Mouse (Mus musculus) brain, embryonic 14.5 days (tissue): ENCODE data around the gene D330020A13Rik. TPM values are rescaled to one million over a fixed set of nuclear protein-coding genes. Genes with fewer than 3 reads are reported as not detected.

Experiments
- DNase-seq: peaks from one replicate; pipeline ENCODE4 v3.0.0-alpha.2; 2011; ENCODE audit warnings: low read depth
- CTCF ChIP-seq: fragments of 200-500 bp; IDR thresholded peaks from 2 replicates; pipeline ENCODE4 v1.5.1; 2012; ENCODE audit warnings: inconsistent platforms, mild to moderate bottlenecking, moderate library complexity, borderline replicate concordance; ENCODE audit not compliant: insufficient read depth, insufficient read length; ENCODE audit errors: extremely low read depth
- POLR2A ChIP-seq: fragments of 200-500 bp; IDR thresholded peaks from 2 replicates; pipeline ENCODE4 v1.6.1; 2012; ENCODE audit warnings: mild to moderate bottlenecking, inconsistent platforms, borderline replicate concordance; ENCODE audit not compliant: poor library complexity, insufficient read depth, insufficient read length, severe bottlenecking; ENCODE audit errors: extremely low read depth
- polyA plus RNA-seq: library from polyadenylated mRNA; depleted of rRNA; stranded (reverse); fragments of >200 nt; gene quantifications from 2 replicates; pipeline ENCODE4 v1.2.3, GENCODE M21; 2012; rRNA removed

D330020A13Rik gene
- polyA plus RNA-seq, 1 experiment = 0.07 TPM

- TF ChIP-seq CTCF (peak; percentile 39; the same call in 1 of the 2 replicates), POLR2A (no peak)
- peak; percentile 32 for DNase-seq
Observed at GRCm38 (mm10) chr6:120302755-120303316, 8.7 kb downstream of the D330020A13Rik start.

GRCm38 (mm10) chr6:120306859-120307594 lies 12.9 kb downstream of the D330020A13Rik start:
- DNase-seq = no peak
- TF ChIP-seq CTCF (no peak), POLR2A (no peak)

GRCm38 (mm10) chr6:120309338-120309737 lies 15.2 kb downstream of the D330020A13Rik start:
- DNase-seq = no peak

GRCm38 (mm10) chr6:120309787-120310186 lies 15.6 kb downstream of the D330020A13Rik start:
- no peak for DNase-seq
- no peak for TF ChIP-seq CTCF
- no peak for TF ChIP-seq POLR2A

More at GRCm38 (mm10) chr6:120309338-120309737, 15.2 kb downstream of the D330020A13Rik start:
- TF ChIP-seq POLR2A = no peak
- no peak for TF ChIP-seq CTCF

- TF ChIP-seq CTCF (no peak), POLR2A (no peak)
- DNase-seq = no peak
Observed at GRCm38 (mm10) chr6:120312443-120312842, 18.3 kb downstream of the D330020A13Rik start.

- no peak for DNase-seq
- TF ChIP-seq POLR2A (no peak), CTCF (no peak)
Observed at GRCm38 (mm10) chr6:120318303-120318940, 24.3 kb downstream of the D330020A13Rik start.

- DNase-seq = no peak
Observed at GRCm38 (mm10) chr6:120319129-120319528, 25.0 kb downstream of the D330020A13Rik start.

GRCm38 (mm10) chr6:120320369-120320768 lies 26.2 kb downstream of the D330020A13Rik start:
- no peak for TF ChIP-seq CTCF
- no peak for TF ChIP-seq POLR2A
- peak; percentile 9 for DNase-seq

More at GRCm38 (mm10) chr6:120319129-120319528, 25.0 kb downstream of the D330020A13Rik start:
- TF ChIP-seq POLR2A (no peak), CTCF (no peak)

- peak; percentile 95 for DNase-seq
- TF ChIP-seq CTCF (peak; percentile 86; the same call in 1 of the 2 replicates), POLR2A (no peak)
Observed at GRCm38 (mm10) chr6:120324295-120324927, 30.2 kb downstream of the D330020A13Rik start.

- DNase-seq = no peak
- no peak for TF ChIP-seq POLR2A
- peak; percentile 10; the same call in 1 of the 2 replicates for TF ChIP-seq CTCF
Observed at GRCm38 (mm10) chr6:120332351-120332750, 38.2 kb downstream of the D330020A13Rik start.

- TF ChIP-seq POLR2A (no peak), CTCF (no peak)
- DNase-seq = peak; percentile 81
Observed at GRCm38 (mm10) chr6:120343992-120344391, 49.8 kb downstream of the D330020A13Rik start.

Other genes starting within 250 kb of the D330020A13Rik start
- not detected in 2 replicates for gene Ninj2, start 201.0 kb upstream of the D330020A13Rik start, polyA plus RNA-seq
- 0.29 and 0.63 TPM in 2 replicates for gene B4galnt3, start 195 bp downstream of the D330020A13Rik start, polyA plus RNA-seq
- gene Kdm5a, start 69.8 kb downstream of the D330020A13Rik start, polyA plus RNA-seq = 10.7 and 15.3 TPM in 2 replicates
- 10.2 TPM in 2 replicates for gene Ccdc77, start 70.0 kb downstream of the D330020A13Rik start, polyA plus RNA-seq
- gene Il17ra, start 168.9 kb downstream of the D330020A13Rik start, polyA plus RNA-seq = 4.6 and 5.2 TPM in 2 replicates
- 13.5 and 15.6 TPM in 2 replicates for gene Tmem121b, start 199.4 kb downstream of the D330020A13Rik start, polyA plus RNA-seq
- gene Hdhd5, start 237.0 kb downstream of the D330020A13Rik start, polyA plus RNA-seq = 22.1 and 26.4 TPM in 2 replicates